Mouse (Mus musculus) lung, adult 18-20 months (tissue): ENCODE results near the gene Grb7.

Experiments
- DNase-seq, 2 experiments: peaks; one replicate each; pipeline ENCODE4 v3.0.0; 2022; ENCODE audit warnings: mixed read lengths in 2 of 2

The Grb7 gene

DNA sequence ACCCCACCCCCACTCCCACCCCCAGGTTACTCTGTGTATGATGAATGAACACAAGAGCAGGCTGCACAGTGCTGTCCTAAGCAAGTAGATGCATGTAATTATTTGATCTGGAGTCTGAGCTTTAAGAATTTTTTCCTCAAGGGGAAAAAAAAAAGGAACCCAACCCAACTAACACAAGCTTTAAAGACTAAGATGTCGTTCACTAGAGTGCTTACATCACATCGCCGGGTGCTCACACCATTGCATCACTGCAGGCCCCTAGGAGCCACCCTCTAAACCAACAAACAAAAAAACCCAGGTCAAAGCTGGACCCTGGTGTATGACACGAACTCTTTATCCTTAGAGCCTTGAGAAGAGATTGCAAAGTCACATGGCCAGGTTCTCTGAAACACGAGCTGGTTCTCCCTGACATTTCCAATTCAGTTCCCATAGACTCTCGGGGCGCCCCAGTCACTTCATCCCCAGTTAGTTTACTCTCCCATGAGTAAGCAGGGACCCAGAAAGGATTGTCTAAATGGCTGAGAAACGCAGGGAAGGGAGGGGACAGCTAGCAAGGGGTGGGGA is 27.8 kb downstream of the Grb7 start:
- no peak for DNase-seq

DNA sequence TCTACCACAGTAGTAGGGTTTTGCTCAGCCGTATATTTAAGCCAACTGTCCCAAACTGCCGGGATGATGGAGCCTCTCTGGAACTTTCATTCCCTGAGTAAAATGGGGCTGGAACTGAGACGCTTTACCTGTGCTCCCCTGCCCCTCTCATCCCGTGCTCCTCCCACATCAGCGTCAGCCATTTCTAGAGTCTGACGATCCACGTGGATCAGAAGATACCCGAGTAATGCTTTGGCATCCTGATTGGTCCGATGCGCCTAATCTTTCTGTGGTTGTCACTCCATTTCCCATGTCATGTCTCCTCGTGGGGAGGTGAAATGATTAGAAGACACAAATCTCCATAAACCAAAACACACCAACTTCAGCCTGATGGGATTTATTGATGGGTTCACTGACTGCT is 28.8 kb downstream of the Grb7 start:
- no peak for DNase-seq

DNA sequence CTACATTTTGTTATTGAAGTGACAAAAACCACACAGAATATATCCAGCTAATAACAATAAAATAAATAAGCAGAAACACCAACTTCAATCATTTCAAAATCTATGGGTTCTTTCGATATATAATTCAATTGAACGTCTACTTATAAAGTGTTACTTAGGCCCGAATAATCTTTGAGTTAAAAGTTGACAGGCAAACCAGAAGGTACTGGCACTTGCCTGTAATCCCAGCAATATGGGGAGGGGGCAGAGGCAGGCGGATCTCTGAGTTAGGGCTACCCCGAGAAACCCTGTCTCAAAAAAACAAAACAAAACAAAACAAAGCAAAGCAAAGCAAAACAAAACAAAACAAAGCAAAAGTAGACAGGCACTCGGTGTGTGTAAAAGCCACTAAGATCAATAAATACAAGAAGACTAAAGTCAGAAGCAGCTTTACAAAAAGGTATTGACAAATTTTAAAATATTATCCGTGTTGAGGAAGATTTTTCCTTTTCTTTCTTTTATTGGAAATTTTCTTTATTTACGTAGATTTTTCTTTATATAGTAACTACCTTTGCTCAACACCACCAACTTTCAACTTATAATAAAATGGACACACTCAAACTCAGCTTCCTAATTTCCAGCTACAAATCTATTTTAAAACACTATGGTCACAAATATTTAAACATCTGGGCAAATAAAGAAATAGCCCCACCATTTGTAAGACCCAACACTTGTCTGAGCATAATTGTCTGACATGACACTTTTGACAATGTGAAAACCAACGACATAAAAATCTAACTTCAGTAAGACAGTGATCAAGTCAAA is 29.6 kb downstream of the Grb7 start:
- no peak for DNase-seq

DNA sequence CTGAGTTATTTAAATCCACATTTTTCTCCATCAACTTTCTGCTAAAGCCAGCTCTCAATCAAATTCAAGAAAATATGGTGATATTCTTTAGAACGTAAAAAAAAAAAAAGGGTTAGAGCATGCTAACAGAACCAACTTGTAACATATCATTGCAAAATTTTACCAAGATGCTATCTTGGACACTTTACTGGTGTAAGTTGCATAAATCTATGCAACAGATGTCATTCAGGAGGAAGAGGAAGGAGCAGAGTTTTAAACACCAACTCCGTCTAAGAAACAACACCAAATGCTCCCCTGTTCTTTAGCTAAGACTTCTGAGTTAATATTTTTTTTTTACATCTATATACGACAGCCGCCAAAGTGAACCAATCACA is 30.2 kb downstream of the Grb7 start:
- DNase-seq = no peak

DNA sequence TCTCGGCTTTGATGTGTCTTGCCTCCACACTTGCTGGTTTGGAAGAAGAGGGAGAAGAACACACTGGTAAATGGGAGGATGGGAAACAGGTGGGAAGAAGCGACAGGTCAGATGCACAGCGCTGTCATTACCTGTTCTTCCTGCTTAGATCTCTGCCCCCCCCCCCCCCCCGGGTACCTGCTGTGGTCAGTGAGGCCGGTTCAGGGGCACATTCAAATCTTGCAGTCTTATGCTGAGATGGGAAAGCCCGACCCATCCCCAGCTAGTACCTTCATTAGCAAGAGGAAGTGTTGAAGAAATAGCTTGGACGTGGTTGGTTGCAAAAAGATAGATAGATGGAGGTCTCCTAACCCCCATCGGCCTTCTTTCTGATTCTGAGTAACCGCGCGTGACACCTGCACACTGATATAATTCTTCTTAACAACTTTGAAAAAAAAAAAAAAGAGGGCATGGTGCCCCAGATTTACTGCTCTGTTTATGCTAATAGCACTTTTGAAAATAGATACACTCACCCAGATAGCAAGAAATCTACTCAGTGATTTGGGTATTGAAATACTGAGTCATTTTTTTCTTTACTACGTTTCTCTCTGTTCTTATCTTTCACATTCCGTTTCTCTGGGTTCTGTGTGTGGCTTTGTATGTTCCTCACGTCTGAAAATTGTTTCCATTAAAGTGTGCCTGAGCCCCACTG is 31.0 kb downstream of the Grb7 start:
- DNase-seq = no peak

DNA sequence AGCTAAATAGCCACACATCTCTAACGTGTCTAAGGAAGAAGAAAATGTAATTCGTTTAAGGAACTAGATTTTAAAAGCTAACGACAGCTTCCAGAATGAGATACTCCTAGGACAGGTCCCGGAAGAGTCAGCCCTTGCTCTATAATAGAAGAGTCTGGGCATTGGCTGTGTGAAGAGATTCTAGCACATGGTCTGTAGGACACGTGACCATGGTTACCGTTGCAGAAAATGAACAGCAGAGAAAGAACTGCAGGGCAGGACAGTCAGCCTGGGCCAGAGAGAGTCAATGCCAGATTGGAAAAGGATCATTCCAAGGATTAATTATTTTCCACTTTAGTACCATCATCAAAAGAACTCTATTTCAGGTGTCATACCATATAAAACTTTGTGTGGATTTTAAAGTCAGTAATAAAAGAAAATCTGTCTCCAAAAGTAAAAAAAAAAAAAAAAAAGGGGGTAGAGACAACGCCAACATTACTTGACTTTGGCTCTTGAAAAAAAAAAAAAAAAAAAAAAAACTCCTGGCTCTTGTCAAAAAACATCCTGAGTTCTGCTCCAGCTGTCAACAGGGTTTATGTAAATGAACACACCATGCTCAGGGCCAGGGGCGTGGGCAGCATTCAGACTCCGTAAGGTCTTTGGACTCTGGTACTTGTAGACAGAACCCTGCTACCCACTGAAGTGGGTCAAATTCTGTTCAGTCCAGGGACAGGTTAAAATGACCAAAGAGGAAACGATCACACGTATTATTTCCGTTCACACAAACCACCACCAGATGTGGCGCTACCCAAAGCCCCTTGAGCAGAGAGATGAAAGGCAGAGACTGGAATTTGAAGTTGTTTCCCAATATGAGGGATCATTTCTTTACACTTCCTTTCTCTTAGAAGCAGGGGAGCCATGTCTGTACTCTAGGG is 33.1 kb downstream of the Grb7 start:
- no peak for DNase-seq

DNA sequence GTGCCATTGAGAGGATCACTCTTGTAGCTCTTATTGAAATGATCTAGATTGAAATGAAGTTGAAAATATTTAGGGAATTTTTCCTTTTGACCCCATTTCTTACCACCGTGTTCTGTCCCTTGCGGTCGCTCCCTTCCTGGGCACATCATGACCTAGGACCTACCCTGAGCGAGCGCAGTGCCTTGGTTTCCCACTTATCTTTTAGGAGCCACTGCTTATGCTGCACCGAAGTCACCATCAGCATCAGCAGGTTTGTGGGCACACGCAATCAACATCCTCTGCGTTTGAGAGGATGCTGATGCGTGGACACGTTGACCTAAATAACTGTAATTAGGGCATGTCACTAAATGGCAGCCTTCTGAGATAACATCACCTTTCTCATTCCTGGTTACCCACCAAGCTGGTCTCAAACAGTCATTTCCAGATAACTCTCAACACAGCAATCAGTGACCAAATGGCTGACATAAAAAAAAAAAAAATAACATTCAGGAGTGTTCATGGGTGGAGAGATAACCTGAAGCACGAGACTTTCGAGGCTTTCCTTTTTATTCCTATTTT is 33.8 kb downstream of the Grb7 start:
- no peak for DNase-seq

DNA sequence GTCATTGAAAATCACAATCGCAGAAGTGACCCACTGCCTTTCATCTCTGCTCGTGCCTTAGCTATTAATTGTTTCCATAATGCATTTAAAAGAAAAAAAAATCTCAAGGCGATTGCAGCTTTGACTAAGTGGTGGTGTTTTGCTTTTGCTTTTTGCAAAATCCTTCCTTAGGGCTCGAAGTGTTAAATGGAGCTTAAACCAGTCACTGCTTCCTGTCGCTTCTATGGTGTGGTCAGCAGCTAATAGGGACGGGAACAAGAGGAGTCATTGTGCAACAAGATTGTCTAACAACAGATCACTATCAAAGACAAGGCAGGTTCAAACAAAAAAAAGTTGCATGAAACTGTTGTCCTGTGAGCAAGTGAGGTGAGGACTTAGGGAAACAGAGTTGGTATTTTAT is 35.0 kb downstream of the Grb7 start:
- no peak for DNase-seq

DNA sequence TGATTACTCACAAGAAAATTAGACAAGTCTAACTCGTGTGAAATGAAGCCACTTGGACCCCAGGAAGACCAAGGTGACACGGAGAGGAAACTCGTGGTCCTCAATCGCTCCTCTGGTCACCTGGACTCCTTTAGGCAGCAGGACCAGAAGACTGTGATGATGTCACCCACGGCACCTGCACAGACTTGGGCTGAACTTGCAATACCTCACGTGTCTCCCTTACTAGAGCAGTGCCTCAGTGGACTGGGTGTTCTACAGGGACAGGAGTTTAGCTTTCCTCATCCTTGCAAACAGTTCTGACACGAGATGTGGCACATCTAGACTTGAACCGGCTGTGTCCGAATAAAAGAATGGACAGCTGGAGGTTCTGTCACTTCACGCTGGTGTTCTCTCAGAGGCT is 35.9 kb downstream of the Grb7 start:
- DNase-seq = no peak

DNA sequence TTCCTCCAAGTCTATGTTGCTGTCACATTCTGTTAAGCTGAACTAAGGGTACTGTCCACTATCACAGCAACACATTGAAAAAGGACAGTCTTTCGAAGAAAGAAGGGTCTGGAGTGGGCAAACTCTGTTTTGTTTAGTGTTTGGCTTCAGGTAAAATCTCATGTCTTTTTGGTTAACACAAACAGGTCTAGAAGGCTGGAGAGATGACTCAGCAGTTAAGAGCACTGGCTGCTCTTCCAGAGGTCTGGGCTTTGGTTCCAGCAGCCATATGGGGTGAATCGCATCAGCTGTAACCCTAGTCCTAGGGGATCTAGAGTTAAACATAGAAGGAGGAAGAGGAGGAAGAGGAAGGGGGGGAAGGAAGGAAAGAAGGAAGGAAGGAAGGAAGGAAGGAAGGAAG is 39.6 kb downstream of the Grb7 start:
- no peak for DNase-seq

DNA sequence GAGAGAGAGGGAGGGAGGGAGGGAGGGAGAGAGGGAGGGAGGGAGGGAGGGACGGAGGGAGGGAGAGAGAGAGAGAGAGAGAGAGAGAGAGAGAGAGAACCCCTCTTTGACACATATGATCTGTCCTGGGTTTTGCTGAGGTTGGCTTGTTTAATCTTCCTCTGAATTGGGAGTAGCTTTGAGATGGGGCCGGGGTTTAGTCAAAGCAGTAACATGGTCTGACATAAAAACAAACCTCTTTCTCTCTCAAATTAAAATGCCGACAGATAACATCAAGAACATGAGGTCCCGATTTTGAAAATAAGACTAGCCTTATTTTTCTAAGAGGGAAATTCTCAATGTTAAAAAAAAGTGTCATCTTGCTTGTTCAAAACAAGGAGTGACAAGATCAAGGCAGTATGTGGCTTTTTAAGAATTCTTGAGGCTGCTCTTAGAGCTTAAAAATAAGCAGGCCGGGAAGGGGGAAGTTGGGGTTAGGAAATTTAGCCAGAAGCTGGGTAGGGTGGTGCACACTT is 41.4 kb downstream of the Grb7 start:
- no peak for DNase-seq

DNA sequence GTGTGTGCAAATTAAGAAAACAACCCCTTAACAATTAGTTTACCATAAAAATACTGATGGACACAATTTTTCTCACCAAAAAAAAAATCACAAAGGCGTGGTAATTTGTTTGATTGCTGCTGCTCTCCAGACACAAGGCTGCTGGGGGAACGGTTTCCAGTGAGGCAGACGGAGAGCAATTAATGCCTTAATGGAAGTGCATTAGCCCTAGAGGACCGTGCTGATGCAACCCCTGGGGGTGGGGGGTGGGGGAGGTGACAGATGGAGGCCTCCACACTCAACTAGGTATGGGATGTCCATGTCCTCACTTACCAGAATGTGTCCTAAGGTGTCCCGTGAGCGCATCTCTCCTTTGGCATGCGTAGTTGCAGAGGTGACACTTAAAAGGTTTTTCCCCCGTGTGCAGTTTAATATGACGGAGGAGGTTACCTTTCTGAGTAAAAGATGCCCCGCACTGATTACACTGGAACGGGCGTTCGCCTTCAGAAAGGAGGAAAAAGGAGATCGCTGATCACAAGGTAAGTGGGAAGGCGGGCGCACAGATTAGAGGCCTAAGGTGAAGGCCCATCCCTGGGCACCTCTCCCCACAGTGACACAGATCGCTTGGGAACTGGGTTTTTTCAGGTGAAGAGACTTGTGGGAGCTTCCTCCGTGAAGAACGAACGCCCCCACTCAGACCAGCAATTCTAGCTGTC is 42.5 kb downstream of the Grb7 start:
- DNase-seq = no peak

DNA sequence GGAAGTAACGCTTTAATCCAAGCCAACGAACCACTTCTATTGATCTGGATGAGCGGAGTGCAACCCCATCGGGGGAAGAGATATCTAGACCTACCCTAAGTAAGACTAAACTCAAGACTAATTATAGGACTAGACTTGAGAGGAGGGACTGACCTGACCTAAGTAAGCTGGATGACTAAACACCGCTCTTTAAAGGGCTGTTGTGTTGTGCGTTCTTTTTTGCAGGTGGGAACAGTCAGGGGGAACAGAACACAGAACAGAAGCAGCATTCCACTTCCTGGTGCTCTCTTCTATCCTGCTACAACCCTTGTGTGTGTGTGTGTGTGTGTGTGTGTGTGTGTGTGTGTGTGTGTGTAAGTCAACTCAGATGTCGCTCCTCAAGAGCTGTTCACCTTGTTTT is 45.4 kb downstream of the Grb7 start:
- no peak for DNase-seq

DNA sequence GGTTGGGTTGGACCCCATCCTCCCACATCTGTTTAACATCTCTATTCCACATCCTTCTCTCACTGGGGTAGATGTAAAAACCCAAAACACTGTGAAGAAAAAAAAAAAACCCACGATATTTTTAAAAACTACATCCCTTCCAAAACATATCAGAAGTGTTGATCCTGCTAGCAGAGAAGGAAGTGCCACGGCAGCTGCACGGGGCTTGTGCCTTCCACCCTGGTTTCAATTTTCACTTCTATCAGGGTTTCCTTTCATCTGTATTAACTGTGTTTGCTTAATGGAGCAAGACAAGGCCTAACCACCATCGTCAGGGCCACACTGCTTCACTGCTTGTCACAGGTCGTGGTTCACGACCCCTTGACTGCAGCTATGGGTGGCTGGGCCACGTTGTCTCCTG is 46.8 kb downstream of the Grb7 start:
- peak in 1 of 2 experiments; percentile 8 for DNase-seq

DNA sequence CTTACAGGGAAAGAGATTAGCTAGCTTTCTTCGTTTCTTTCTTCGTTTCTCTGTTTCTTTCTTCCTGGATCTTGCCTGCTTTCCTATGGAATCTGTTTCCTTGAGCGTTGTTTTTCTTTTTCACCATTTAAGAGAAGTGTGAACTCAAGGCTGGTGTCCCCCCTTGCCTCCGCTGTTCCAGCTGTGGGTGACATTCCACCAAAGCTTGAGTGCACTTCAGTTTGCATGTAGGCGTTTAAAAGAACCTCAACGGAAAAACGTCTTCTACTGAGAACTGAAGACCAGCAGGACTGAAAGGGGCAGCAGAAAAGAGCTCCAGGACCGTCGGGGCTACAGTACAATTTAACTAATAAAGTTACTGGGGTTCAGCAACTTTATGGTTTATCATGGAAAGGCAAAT is 47.2 kb downstream of the Grb7 start:
- DNase-seq = no peak

DNA sequence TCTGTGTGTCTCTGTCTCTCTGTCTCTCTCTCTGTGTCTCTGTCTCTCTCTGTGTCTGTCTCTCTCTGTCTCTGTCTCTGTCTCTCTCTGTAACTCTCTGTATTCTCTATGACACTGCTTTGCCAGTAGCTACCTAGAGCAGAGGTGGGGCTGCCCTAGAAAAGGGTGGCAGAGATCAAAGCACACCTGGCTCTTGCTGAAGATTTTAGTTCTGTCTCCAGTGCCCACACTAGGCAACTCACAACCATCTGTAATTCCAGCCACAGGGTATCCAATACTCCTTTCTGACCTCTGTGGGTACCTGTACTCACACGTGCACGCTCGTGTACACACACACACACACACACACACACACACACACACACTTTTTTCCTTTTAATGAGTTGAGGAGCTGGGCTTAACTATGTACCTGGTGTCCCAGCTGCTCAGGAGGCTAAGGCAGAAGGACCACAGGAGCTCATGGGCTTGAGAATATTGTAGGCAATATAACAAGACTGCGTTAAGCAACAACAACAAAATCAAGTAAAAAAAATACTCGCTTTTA is 49.1 kb downstream of the Grb7 start:
- no peak for DNase-seq

DNA sequence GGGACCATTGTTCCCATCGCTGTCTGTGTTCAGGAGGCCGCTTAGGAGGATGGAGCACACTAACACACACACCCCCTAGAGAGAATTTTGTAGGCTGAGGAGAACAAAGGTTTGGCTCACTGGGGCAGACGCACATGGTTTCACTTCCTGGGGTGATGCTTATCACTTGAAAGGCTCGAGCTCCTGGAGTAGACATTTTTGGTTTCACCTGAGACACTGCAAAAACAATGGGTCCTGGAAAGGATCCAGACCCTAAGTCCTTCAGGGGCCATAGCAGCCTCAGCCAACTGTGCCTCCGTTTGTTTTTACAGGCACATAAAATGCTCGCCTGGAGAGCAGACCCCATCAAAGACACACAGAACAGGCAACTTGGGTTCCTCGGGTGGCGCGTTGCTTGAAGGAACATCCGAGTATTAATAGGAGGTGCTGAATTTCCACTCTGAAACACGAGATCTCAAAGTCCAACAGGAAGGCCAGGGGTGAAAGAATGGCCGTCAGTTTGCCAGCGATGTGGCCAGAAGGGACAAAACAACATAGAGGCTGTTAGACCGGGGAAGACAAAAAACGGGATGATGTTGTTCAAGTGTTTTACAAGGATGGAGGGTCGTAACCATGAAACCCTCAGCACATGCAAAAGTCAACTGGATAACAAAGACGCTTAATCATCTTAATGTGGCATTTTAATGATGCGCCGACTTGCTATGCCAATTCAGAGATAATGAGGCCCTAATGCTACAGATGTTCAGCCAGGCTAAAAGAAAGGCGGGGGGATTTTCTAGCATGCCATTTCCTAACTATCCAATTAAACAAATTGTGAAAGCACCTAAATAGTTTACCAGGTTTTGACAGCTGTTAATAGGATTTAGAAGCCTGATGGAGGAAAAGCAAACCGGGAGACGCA is 51.4 kb downstream of the Grb7 start:
- DNase-seq = peak in 1 of 2 experiments; percentile 7

DNA sequence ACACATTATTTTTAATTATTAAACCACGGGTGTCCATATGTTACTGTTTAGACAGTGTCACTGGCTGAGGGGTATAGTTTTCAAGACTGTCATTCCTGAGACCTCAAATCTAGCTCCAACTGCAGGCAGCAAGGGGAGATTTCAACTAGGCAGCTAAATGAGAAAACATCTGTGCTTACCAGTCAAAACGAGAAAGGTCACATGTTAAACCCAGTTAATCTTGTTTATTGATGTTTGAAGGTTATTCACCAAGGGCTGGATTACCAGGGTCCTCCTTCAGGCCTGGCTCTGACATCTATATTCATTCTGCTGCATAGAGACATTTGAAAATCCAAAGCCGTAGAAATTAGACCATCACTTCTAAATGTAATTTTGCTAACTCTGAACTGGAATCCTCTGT is 58.7 kb downstream of the Grb7 start:
- DNase-seq = no peak
